Mouse (Mus musculus): ENCODE results near the gene Kif23. TPM values are rescaled to one million over a fixed set of nuclear protein-coding genes. Genes with fewer than 3 reads are reported as not detected.
A peak's percentile ranks its signal among the peaks of the same experiment; 100 is the strongest.

Gene Kif23
- total RNA-seq, 2 experiments from 2014 or later = 2.2 to 3.0 TPM

DNA sequence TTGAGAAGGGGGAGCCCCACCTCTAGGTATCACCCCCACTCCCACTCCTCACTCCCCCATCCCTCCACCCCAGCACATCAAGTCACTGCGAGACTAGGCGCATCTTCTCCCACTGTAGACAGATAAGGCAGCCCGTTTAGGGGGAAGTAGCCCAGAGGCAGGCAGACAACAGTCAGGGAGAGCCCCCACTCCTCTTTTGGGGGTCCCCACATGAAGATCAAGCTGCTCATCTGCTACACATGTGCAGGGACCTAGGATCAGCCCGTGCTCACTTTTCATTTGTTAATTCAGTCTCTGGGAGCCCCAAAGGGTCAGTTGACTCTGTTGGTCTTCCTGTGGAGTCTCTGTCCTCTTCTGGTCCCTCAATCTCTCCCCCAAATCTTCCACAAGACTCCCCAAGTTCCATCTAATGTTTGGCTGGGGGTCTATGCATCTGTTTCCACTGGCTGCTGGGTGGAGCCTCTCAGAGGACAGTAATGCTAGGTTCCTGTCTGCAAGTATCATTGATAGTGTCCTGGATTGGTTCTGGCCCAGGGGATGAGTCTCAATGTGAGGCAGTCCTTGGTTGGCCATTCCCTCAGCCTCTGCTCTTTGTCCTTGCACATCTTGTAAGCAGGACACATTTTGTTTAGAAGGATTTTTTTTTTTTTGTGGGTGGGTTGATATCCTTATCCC is 38.8 kb downstream of the Kif23 start:
- DNase-seq (ENCODE audit: low spot score in 2 of 2) = no peak

DNA sequence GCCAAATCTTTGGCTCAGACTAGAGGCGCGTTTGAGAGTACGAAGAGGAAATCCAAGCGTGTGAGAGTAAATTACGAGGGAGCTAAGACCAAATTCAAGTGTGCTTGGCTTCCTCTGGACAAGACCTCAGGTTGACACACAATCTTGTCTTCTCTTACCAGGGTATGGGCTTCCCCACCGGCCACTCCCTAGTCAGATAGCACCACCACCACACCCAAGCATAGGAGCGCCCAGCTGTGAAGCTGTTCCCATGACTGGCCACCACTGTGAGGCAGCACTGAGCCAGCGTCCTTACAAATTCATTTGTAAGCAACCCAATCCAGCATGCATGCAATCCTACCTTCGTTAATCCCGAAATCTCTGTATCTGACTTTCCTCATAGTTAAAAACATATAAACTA is 39.7 kb downstream of the Kif23 start:
- DNase-seq (ENCODE audit: low spot score in 2 of 2) = peak in 1 of 2 experiments; percentile 55

DNA sequence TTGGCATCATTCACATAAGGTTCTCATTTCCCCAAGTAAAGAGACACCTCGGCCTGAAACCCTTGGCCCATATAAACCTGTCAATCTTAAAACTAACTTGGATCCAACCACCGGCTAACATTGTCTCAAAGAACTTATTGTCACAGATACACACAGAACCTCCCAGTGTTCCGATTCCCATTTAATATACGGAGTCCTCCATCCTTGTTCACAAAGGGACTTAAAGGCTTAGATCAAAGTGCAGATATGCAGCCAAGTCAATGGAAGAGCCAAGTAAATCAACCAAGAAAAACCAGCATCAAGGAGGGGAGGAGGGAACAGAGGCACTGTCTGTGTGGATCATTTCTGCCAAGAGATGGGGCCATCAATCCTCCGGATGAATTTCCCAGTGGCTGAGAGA is 41.0 kb downstream of the Kif23 start:
- no peak for DNase-seq (ENCODE audit: low spot score in 2 of 2)

DNA sequence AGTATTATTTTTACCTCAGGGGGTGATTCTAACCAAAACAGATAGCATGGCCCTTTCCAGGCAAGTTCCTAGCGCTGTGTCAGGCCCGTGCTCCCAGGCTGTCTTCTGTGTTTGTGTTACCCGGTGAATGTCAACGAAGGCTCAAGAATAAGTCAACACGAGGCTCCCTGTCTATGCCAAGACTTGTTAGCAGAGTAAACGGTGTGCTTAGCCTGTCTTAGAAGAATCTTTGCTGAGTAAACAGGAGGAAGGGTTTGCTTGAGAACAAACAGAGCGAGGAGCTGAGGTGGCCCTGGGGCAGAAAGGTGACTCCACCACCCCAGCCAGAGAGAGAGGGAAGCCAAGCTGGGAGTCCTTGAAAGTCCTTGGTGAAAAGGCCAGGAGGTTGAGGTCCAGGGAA is 42.4 kb downstream of the Kif23 start:
- DNase-seq (ENCODE audit: low spot score in 2 of 2) = no peak

DNA sequence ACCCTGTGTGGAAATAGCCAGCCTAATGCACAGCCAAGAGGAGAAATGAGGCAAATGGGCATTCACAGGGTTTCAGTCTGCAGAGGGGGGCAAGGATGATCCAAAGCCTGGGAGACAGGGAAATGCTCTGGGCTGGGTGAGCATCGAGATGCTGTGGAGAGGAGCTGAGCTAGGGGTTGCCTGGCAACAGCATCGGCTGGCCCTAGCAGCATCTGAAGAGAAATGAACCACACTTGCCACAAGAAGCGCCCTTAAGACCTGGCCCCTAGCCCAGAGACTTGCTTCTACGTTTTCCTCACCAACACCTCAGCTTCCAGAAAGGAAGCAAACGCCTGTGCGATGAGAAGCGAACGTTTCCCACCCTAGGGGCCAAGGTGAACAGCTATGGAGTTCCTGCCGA is 44.1 kb downstream of the Kif23 start:
- no peak for DNase-seq (ENCODE audit: low spot score in 2 of 2)

DNA sequence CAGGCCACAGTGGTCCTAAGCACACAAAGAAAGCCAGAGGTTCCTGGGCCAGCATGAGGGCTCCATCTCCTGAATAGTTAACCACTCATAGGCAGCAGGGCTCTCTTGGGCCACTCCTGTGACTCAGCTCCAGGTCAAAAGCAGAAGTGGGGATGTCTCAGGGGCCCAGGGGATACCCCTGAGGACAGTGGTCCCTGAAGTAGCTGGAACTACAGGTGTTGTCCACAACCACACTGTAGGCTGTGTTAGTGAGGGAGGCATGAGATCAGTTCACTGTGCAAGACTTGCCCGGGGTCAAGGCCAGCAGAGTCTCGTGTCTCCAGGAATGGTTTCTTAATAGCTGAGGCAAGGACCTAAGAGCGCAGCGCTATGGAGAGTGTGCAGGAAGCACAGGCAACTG is 45.0 kb downstream of the Kif23 start:
- DNase-seq (ENCODE audit: low spot score in 2 of 2) = no peak

DNA sequence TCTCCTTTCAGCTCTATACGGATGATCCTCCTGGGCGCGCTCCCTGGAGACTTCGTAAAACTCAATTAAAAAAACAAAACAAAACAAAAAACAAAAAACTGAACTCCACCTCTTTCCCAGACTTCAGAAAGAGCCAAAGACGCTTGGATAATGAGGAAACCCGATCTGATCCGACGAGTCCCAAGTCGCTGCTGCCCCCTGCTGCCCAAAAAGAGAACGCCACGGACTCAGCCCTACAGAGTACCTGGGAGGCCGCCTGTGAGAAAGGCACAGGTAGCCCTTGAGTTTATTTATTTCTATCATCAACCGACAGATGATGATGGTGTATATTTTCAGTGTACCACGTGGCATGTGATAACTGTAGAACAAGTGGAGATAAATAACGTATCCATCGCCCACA is 46.8 kb downstream of the Kif23 start:
- DNase-seq (ENCODE audit: low spot score in 2 of 2) = peak; percentile 76 to 79

DNA sequence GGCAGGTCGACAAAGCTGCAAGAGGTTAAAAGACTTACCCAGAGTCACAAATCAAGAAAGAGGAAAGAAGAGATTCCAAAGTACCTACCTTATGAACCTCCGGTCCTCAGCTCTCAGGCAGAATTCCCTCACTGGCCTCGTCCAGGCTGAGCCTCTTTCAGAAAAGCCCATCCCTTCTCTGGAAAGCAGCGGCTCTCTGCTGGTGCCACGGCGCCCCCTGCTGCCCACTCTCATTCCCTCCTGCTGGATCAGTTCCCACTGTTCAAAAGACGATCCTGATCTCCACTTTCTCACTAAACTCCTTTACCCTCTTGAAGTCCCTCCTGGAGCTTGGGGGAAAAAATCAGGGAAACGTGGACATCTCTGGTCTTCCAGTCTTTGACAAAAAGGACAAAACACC is 48.2 kb downstream of the Kif23 start:
- peak; percentile 81 to 85 for DNase-seq (ENCODE audit: low spot score in 2 of 2)

DNA sequence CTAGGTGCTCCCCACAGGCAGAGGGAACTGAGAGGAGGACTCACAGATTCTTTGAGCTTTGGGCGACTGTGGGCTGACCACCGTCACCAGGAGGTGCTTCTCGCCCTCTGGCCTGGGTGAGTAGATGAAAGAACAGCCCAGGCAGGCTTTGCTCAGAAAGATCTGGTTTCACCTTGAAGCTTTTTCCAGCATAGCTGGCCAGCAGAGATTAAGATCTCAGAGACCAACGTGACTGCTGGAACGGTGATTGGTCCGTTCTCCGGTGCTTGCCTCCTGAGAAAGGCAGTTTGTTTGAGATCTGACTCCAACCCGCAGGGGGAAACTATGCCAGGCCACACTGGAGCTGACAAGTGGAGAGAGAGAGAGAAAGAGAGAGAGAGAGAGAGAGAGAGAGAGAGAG is 51.6 kb downstream of the Kif23 start:
- no peak for DNase-seq (ENCODE audit: low spot score in 2 of 2)

DNA sequence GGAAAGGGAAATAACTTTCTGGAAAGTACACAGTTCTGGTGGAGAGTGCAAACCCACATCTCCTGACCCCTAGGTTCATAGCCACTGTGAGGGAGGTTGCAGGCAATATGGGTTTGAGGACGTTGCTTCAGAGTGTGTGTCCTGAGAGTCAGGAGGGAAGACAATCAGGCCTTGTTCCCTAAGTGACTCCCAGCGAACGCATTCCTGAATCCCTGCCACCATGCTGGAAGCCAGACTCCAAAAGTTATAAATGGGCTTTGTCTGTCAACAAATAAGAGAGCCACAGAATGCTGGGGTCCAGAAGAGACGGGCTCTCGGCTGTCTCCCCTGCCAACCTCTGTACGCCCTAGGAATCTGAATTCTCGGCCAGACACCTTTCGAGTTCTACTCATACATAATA is 56.7 kb downstream of the Kif23 start:
- DNase-seq (ENCODE audit: low spot score in 2 of 2) = no peak

DNA sequence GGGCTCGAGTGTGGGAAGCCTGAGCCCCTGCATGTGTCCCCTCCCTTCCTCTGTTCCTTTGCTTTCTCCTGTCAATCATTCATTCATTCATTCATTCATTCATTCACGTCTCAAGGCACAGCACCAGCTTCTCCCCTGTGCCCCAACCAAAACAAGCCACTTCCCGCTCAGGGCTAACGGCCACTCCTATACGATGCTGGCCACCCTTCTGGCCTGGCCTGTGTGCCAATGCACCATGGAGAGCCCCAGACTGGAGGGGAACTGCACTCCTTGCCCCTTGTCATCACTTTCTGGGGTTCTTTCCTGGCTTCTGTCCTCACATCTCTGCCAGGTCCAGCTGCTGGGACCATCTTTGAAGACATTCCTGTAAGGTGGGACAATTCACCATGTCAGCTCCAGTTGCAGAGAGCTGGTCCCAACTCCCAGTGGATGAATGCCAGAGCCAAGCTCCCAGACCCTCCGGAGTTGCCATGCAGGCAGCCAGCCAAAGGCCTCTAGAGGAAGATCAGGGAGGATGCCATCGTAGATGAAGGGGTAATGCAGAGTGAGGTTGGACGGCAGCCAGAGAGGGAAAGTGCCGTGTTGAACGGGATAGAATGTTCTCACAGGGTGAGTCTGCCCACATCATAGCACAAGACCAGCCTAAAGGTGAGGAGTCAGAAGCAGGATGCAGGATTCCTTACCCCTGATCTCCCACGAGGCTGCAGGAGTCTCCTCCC is 58.8 kb downstream of the Kif23 start:
- no peak for DNase-seq (ENCODE audit: low spot score in 2 of 2)

DNA sequence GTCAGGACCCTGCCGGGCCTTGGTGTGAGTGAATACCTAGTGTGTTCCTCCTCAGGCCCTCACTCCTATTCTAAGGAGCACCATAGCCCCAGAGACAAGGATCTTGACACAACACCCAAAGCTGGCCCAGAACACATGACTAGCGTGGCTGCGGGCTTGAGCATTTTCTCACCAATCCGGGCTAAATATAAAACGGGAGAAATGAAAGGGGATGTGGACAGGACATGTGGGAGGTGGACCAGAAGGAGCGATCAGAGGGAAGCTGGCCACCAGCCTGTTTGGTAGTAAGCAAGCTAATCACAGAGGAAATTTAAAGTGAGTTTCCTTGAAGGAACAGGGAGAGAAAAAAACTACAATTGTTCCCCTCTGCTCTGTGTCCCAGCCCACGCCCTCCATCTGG is 60.6 kb downstream of the Kif23 start:
- no peak for DNase-seq (ENCODE audit: low spot score in 2 of 2)

DNA sequence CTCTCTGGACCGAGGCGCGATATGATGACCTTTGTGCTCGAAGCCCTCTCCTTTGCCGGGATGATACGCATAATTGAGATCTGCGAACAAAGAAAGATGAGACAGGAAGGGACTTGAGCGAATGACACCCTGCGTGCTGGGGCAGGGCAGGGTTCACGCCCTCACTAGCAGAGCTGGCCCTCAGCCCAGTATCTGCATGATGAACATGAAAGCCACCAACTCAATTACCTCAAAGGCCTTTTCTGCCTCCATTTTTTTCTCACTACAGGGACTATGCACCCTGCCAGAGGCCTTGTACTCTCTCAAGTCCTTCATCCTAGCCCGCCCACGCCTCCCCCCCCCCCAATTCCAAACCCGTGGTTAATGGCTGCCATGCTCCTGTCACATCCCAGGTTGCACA is 61.6 kb downstream of the Kif23 start:
- DNase-seq (ENCODE audit: low spot score in 2 of 2) = no peak

DNA sequence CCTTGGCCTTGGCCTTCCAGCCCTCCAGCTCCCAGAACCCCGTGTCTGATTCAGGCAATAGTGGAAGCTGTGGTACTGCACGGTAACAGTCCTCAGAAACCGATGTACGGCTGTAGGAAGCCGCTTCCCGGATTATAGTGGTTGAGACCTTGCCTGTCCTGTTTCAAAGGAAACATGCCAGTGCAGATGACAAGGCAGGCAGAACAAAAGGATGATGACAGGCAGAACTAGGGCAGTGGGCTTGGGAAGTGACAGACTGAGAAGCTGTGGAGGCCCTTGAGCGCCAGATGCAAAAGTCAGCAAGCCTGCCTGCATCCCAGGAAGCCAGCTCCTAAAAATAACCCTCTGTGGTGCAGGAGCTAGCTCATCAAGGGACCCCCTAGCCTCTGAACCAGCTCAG is 62.2 kb downstream of the Kif23 start:
- no peak for DNase-seq (ENCODE audit: low spot score in 2 of 2)

DNA sequence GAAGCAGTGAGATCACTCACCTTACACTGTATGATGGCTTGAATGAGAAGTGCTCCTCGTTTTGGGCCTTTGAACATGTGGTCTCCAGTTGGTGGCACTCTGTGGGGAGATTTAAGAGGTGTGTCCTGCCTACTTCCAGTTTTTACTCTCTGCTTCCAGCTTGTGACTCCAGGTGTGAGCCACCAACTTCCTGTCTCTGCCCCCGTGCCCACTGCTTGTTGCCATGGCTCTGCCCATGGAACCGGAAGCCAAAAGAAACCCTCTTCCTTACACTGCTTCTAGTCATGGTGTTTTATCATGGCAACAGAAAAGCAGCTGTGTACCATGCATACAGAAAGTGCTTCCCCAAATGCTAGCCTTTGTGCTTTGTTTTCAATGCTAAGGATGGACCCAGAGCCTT is 64.4 kb downstream of the Kif23 start:
- DNase-seq (ENCODE audit: low spot score in 2 of 2) = no peak

DNA sequence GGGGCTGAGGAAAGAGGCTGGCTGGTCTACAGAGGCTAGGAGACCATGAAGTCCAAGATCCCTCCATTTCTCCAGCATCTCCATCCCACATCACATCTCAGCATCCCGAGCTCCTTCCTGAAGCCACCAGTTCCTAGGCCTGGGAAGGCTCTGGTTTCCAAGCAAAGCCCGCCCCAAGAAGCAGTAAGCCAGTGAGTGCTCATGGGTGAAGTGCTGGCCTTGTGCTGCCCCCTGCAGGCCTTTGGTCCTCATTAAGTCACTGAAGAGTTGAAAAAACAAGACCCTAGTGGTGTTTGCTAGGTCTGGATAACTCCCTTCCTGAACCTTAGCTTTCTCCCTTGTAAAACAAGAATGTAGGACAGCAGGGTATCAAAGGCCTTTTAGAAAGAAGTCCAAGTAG is 67.7 kb downstream of the Kif23 start:
- peak; percentile 18 to 57 for DNase-seq (ENCODE audit: low spot score in 2 of 2)

DNA sequence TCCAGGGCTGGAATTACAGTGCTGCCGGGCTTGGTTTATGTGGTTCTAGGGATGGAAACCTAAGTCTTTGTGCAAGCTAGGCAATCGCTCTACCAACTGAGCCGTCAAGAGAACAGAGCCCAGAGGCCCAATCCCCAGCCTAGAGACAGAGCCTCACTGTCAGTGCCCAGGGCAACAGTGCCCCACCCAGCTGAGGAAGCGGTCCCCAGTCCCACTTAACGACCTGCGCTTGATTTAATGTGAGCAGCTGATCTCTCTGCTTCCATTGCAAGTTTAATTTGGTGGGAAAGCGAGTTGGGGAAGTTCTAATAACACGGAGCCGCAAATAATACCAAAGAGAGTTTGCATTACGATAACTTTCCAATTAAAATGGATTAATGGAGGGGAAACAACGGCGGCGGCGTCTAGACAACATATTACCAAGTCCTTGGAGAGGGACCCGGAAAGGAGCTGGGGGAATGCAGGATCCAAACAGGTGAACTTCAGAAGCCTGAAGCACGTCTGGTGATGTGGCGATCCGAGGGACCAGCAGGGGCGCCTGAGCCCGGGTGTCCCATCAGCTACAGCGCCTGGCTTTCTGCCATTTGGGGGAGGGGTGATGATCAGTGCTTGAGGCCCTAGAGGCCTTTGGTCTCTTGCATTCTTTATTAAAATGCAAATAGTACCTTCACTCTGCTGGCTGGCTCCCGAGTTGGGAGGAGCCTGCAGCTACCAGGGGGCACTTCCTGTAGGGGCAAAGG is 69.0 kb downstream of the Kif23 start:
- no peak for DNase-seq (ENCODE audit: low spot score in 2 of 2)

DNA sequence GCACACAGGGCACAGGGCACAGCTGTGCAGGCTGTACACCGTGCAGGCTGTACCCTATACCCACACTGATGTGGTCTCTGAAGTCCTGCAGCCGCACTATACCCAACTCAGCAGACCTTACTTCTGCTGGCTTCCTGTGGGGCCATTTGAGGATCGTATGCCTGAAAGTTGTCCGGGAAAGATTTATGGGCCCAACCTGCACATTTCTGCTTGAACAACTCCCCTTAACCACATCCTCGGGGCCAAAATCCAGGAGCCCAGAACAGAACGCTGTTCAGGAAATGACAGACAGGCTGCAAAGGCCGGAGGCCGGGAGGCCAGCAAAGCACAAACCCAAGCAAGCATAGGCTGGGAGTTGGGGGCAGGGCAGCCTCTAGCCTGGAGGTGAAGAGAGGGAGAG is 73.2 kb downstream of the Kif23 start:
- DNase-seq (ENCODE audit: low spot score in 2 of 2) = no peak

DNA sequence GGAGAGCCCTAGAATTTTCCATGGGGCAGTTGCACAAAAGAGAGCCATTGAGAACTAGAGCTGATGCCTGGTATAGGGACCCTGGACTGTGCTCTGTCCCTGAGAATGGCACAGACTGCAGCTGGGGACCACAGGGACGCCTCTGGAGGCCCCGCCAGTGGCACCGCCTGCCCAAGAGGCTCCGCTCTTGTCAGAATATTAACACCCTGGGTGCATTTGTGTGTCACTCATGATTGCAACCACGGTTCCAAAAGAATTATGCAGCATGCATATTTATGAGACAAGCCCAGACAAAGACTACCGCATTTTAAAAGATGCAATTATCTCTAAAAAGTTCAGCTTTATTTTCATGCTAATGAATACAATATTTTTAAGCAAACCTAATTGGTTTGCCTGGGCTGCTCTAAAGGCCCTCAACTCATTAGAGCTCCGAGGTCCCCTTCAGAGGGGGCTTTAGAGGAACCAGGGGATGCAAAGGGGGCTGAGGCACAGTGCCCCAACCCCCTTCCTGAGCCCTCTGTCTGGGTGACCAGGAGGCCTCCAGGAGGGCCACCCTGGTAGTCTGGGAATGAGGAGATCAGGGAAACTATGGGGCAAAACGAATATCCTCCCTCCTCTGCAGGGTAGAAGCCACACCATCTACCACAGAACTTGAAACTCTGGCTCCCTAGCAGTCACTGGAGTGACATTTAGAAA is 74.2 kb downstream of the Kif23 start:
- DNase-seq (ENCODE audit: low spot score in 2 of 2) = no peak

DNA sequence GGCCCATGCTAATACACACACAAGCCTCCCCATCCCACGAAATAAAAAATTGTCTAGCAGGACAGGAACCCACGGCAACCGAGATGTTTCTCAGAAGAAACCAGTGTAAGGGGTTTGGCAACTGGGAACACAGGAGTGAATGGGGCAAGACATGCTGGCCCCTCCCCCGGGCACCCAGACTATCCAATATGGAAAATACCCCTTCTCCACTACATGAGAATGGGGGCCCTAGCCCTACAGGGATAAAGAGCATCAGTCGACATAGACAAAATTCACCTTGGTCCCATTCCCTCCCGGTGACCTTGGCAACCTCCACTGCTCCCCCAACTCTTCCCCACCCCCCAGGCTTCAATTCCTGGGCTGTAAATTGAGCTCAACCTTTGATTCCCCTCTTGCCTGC is 74.7 kb downstream of the Kif23 start:
- no peak for DNase-seq (ENCODE audit: low spot score in 2 of 2)

DNA sequence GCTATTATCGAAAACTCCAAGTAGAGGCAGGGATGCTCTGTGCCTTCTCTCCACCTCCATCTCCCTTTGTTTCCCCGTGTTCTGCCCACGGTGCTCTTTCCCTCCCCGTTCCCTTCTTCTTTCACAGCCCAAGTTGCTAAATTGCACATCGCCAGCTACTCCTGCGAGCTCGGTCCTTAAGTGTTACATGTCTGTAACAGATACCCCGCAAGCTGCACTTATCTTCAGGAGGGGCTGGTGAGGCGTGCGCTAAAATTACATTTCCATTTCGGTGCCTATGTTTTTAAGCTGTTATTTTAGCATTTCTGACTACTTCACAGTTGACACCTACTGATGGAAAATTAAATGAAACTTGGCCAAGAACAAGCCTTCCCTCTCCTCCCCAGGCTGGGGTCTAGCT is 78.9 kb downstream of the Kif23 start:
- no peak for DNase-seq (ENCODE audit: low spot score in 2 of 2)
